Mouse (Mus musculus) regulatory T cell (primary cell): ENCODE measurements around the gene Rccd1.

Experiments
- in situ Hi-C: fragments of 300-600 bp; cut with MboI, MseI; formaldehyde crosslinking; loops from one replicate; pipeline ENCODE4 v1.15.1; 2025; ENCODE audit warnings: high pct_unique_total_duplicates

The Rccd1 gene

DNA sequence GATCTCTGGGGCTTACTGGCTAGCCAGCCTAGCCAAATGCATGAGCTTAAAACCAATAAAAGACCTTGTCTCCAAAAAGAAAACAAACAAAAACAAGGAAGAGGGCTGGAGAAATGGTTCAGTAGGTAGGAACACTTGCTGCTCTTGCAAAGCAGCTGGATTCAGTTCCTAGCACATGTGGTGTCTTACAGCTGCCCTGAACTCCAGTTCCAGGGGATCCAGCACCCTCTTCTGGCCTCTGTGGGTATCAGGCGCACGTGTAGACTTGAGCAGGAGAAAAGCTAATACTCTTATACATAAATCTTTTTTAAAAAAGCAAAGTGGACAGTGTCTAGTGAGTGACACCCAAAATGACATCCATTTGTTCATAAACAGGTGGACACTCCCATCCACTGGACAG lies 22.7 kb downstream of the Rccd1 start:
- in situ Hi-C loops, result no loop called here

DNA sequence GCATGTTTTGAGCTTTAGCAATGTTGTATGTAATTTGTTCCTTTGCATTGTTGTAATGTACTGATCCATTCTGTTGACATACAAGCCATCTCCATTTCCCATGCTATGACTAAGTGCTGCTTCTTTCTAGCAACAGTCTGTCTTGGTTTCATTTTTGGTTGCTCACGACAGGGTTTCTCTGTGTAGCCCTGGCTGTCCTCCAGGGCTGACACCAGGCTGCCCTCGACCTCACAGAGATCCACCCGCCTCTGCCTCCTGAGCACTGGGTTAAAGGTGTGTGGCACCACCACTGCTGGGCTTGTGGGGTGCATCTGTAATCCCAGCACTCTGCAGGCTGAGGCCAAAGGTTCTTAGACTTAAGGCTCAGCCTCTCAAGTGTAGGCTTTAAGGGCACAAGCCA lies 24.7 kb downstream of the Rccd1 start:
- in situ Hi-C loops, result no loop called here

DNA sequence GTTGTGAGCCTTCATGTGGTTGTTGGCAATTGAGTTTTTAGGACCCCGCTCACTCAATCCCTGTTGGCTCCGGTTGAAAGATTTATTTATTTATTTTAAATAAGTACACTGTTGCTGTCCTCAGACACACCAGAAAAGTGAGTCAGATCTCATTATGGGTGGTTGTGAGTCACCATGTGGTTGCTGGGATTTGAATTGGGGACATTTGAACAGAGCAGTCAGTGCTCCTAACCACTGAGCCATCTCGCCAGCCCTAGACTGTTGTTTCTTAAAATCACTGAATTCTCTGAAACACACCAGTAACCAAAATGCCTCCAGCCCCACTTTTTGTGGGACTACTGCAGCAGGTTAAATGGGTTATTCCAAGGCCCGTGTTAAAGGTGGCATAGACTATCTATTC lies 25.5 kb downstream of the Rccd1 start:
- in situ Hi-C loops, result no loop called here

- in situ Hi-C loops, result no loop called here
Observed at GRCm38 (mm10) chr7:80297041-80297440, 27.2 kb downstream of the Rccd1 start.

DNA sequence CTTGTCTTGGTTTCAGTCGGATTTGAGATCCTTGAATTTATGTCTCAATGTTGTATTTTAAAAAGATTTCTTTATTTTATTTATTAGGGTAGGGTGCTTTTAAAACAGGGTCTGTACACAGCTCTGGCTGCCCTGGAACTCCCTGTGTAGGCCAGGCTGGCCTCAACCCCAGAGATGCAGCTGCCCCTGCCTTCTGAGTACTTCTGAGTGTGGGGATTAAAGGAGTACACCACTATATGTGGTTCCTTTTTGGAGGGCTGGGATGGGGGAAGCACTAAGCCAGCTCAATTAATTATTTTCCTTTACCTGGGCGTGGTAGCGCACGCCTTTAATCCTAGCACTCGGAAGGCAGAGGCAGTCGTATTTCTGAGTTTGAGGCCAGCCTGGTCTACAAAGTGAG lies 27.8 kb downstream of the Rccd1 start:
- in situ Hi-C loops, result no loop called here

- in situ Hi-C loops, result no loop called here
Observed at GRCm38 (mm10) chr7:80294764-80295648, 29.2 kb downstream of the Rccd1 start.

DNA sequence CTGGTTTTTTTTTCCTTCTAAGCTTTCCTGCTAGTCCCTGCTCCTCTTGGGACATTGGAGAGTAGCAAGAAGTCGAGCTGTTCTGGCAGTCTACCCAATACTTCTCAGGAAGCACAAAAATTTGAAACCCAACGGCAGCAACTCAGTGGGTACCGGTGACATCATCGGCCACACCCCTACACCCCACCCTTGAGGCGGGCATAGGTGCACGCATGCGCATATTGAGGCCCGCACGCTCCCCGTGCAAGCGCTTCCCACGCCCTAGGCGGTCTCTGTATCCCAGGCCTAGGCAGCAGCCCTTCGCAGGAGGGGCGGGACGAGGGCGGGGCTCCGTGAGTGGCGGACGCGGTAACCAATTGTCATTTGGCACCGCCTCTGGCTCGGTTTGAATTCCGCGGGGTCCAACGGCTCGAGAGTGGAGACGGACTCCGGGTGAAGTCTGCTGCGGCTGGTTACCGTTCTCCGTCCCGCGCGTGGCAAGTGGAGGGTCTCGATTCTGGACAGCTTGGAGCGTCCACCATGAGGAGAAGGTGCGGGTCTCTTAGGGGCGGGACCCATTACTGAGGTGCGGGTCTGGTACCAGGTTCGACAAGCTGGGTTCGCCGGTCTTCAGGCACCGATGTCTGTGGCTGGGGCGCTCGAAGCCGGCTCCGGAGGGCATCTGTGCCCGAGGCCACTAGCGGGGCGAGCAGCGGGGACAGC lies 30.0 kb downstream of the Rccd1 start, which contains the start of gene Prc1:
Prc1 (plus strand) TSS at position 389 of the 702 bp plus-strand sequence.
- in situ Hi-C loops, result no loop called here

- in situ Hi-C loops, result loop anchor here (10.0 kb wide), 1 partner anchor 1057 kb away; the partner anchor contains the start of gene Rps17
Observed at GRCm38 (mm10) chr7:80287736-80288135, 36.5 kb downstream of the Rccd1 start.

- in situ Hi-C loops, result loop anchor here (10.0 kb wide), 1 partner anchor 1059 kb away; the partner anchor contains the start of gene Rps17
Observed at GRCm38 (mm10) chr7:80285725-80286124, 38.5 kb downstream of the Rccd1 start.

DNA sequence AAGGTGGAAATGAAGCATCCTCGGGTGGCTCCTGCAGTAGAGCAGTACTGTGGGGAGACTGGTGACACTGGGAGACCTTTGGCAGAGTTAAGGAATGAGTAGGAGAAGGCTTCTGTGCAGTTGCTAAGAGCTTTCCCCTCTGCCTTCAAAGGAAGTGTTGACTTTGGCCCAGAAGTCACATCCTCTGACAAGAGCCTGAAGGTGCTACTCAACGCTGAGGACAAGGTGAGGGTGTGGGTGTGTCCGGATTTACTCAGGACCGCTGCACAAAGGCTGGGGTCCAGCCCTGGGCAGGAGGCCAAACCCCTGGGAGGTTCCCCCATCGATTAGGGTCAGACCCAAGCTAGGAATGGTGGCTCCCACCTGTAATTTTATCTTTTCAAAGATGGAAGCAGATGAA lies 39.9 kb downstream of the Rccd1 start:
- in situ Hi-C loops, result loop anchor here (10.0 kb wide), 1 partner anchor 1060 kb away; the partner anchor contains the start of gene Rps17

DNA sequence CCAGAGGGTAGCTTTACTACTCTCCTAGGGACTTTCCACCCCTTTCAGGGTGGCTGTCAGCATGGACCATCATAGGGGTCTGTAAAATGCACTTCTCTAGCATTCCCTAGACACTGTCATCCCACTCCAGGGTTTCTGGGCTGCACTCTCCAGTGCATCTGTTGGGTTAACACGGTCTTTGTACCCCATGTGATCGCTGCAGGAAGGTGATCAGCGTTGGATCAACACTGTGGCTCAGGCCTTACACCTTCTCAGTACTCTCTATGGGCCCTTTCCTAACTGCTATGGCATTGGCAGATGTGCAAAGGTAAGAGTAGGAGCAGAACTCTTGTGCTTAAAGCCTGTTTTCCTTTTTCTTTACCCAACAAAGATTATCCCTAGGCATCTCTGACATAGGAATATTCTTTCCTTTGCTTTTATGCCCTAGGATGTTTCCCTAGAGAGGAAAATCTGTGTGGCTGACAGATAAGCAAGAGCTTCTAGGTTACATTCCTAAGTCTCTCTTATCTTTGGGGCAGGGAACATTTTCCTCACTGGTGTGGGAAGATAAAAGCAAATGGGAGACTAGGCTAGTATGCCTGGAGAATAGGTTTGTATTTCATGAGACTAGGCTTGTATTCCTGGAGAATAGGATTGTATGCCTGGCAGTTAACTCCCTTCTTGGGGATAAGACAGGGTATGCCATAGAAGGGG lies 40.9 kb downstream of the Rccd1 start:
- in situ Hi-C loops, result loop anchor here (10.0 kb wide), 1 partner anchor 1061 kb away; the partner anchor contains the start of gene Rps17

DNA sequence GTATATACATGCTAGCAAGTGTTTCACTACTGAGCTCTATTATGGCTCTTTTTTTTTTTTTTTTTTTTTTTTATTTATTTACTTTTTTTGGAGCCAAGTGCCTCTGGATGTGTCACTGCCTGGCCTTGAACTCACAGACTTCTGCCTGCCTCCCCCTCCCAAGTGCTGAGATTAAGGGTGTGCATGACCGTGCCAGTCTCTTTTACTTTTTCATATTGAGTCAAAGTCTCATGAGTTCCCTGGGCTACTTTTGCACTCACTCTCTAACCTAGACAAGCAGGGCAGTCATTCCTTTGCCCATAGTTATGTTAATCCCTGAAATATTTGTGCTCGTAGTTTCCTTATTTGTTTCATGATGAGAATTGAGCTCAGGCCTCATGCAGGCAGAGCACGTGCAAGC lies 42.6 kb downstream of the Rccd1 start:
- in situ Hi-C loops, result loop anchor here (10.0 kb wide), 1 partner anchor 1063 kb away; the partner anchor contains the start of gene Rps17

GRCm38 (mm10) chr7:80280998-80281397 lies 43.3 kb downstream of the Rccd1 start:
- in situ Hi-C loops, result loop anchor here (10.0 kb wide), 1 partner anchor 1064 kb away; the partner anchor contains the start of gene Rps17

- in situ Hi-C loops, result loop anchor here (10.0 kb wide), 1 partner anchor 1065 kb away; the partner anchor contains the start of gene Rps17
Observed at GRCm38 (mm10) chr7:80280032-80280431, 44.2 kb downstream of the Rccd1 start.

- in situ Hi-C loops, result no loop called here
Observed at GRCm38 (mm10) chr7:80276374-80276773, 47.9 kb downstream of the Rccd1 start.

GRCm38 (mm10) chr7:80273456-80273855 lies 50.8 kb downstream of the Rccd1 start:
- in situ Hi-C loops, result no loop called here

GRCm38 (mm10) chr7:80269751-80270255 lies 54.5 kb downstream of the Rccd1 start:
- in situ Hi-C loops, result no loop called here

DNA sequence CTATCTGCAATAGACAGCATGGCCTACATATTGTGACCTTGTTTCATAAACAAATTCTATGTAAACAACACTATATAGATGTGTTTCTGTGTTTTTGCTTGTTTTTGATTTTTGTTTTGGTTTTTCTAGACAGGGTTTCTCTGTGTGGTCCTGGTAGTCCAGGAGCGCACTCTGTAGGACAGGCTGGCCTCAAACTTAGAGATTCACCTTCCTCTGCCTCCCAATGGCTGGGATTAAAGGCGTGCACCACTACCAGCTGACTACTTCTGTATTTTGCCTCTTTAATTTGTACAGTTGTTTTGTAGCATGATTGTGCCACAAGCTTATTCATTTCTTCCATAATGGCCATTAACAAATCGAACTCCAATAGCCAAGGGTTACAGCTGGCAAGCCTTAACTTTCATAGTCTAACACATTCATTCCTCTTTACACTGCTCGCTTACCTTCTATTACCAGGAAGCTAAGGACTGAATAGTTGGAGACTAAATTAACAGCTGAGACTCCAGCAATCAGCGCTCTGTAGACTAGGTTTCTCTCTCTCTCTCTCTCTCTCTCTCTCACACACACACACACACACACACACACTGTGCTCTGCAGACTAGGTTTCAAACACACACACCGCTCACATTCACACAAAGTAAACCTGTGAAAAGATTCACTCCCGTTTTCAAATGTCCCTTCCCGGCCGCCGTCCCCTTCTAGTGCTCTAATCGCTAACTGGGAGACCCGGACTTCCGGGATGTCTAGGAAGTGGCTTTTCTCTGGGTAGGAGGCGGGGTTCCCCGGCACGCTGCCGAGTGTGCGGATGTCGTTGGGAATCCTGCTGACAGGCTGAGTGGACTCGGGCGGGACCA lies 55.1 kb downstream of the Rccd1 start, which contains the start of gene Vps33b:
Vps33b (plus strand) TSS at position 753 of the 854 bp plus-strand sequence.
- in situ Hi-C loops, result no loop called here

- in situ Hi-C loops, result no loop called here
Observed at GRCm38 (mm10) chr7:80267764-80268163, 56.5 kb downstream of the Rccd1 start.

GRCm38 (mm10) chr7:80264606-80265005 lies 59.6 kb downstream of the Rccd1 start:
- in situ Hi-C loops, result no loop called here
